Comparison of ENCODE assay signal across 7 mouse cellular contexts in genomic region chr7:116657040-116657439, GRCm38 (mm10).
DNase-seq lines count a peak whose midpoint lies in the region; ATAC-seq and TF ChIP-seq lines count a peak whose summit lies in the region.
"Not testable (repeated sequence)": the region's sequence is repeated elsewhere in the genome, so short reads cannot be mapped to it uniquely, and the experiment has no call there.

No protein-coding gene starts in this region.

- H3K9ac ChIP-seq in MEL (ENCODE audit: control insufficient read depth, low read depth, low read length, poor library complexity, severe bottlenecking); hindbrain, postnatal 0 days (replicated peaks; ENCODE audit: low read length); liver, embryonic 14.5 days (replicated peaks); lung, embryonic 14.5 days: not testable (repeated sequence)

- not testable (repeated sequence) for TF ChIP-seq EP300 in MEL (IDR thresholded peaks at IDR 0.05; ENCODE audit: low read depth in 1 of 2, low read length in 2 of 2); liver, embryonic 14.5 days (IDR thresholded peaks at IDR 0.05; ENCODE audit: low read depth)

- WGBS in hindbrain, postnatal 0 days = 90% methylated on average over 6 of the region's 6 CpGs
- WGBS in liver, embryonic 14.5 days (ENCODE audit: insufficient replicate concordance) = 74% methylated on average over 6 of the region's 6 CpGs
- 85% methylated on average over 6 of the region's 6 CpGs for WGBS in lung, embryonic 14.5 days

- TF ChIP-seq RAD21 in MEL (IDR thresholded peaks at IDR 0.05; ENCODE audit: low read depth, low read length) = peak; percentile 5

- H3K79me2 ChIP-seq in MEL (ENCODE audit: control insufficient read depth, insufficient read depth, low read length, poor library complexity) = not testable (repeated sequence)

- TF ChIP-seq CTCF in MEL (IDR thresholded peaks at IDR 0.05 in 2 of 3, conservative IDR thresholded peaks at IDR 0.05 in 1 of 3; ENCODE audit: control insufficient read depth in 1 of 3, insufficient read depth in 1 of 3, low read depth in 2 of 3, low read length in 3 of 3, poor library complexity in 1 of 3, severe bottlenecking in 1 of 3) = peak in 2 of 3 experiments; percentile 23 to 41; a peak in 2 of 6 replicates
- TF ChIP-seq CTCF in gastrocnemius, adult 2 months (IDR thresholded peaks at IDR 0.05) = peak; percentile 24; the same call in 1 of the 2 replicates
- peak; percentile 16; the same call in 1 of the 2 replicates for TF ChIP-seq CTCF in hindbrain, postnatal 0 days (IDR thresholded peaks at IDR 0.05; ENCODE audit: low read depth)
- TF ChIP-seq CTCF in layer of hippocampus, adult 2 months (conservative IDR thresholded peaks at IDR 0.05) = peak; percentile 58
- TF ChIP-seq CTCF in liver, embryonic 14.5 days (IDR thresholded peaks at IDR 0.05; ENCODE audit: low read depth) = peak; percentile 7; the same call in 1 of the 2 replicates
- 0 out of 2 replicates have a peak, but pooled peaks have one; percentile 13 for TF ChIP-seq CTCF in lung, embryonic 14.5 days (IDR thresholded peaks at IDR 0.05; ENCODE audit: low read depth)
- not testable (repeated sequence) for TF ChIP-seq CTCF in testis, adult 2 months (IDR thresholded peaks at IDR 0.05; ENCODE audit: control insufficient read depth, insufficient read depth, insufficient replicate concordance, low read depth, low read length)

- ATAC-seq in hindbrain, postnatal 0 days; liver, embryonic 14.5 days (ENCODE audit: insufficient read depth); lung, embryonic 14.5 days (ENCODE audit: insufficient read depth): not testable (repeated sequence)

- not testable (repeated sequence) for H3K4me3 ChIP-seq in MEL (ENCODE audit: control insufficient read depth in 1 of 2, insufficient read depth in 1 of 2, low read depth in 2 of 2, low read length in 2 of 2); gastrocnemius, adult 2 months; hindbrain, postnatal 0 days (ENCODE audit: low read length); layer of hippocampus, adult 2 months; liver, embryonic 14.5 days (ENCODE audit: insufficient read depth in 1 of 2, low read depth in 2 of 2, low read length in 2 of 2); lung, embryonic 14.5 days (ENCODE audit: low read depth, low read length)
- H3K4me3 ChIP-seq in testis, adult 2 months (ENCODE audit: control insufficient read depth, low read depth, low read length) = peak overlapping the region; percentile 30

- H3K4me2 ChIP-seq in hindbrain, postnatal 0 days (ENCODE audit: low read depth, low read length); liver, embryonic 14.5 days (ENCODE audit: low read depth); lung, embryonic 14.5 days: not testable (repeated sequence)

- intact Hi-C loops in gastrocnemius, adult 2 months (cut with DNase I) = not testable (repeated sequence)

- TF ChIP-seq POLR2A in MEL (IDR thresholded peaks at IDR 0.05; ENCODE audit: control insufficient read depth in 1 of 2, insufficient read depth in 1 of 2, low read depth in 1 of 2, low read length in 2 of 2, poor library complexity in 1 of 2); testis, adult 2 months (IDR thresholded peaks at IDR 0.05; ENCODE audit: control insufficient read depth, low read depth, low read length): not testable (repeated sequence)

- not testable (repeated sequence) for H3K36me3 ChIP-seq in MEL (ENCODE audit: control insufficient read depth in 1 of 2, insufficient read depth in 2 of 2, low read length in 2 of 2); hindbrain, postnatal 0 days (ENCODE audit: insufficient read depth, low read length); liver, embryonic 14.5 days (replicated peaks; ENCODE audit: control insufficient read depth, insufficient read depth, low read depth); lung, embryonic 14.5 days (ENCODE audit: insufficient read depth); testis, adult 2 months (ENCODE audit: control insufficient read depth, insufficient read depth, low read length)

- H3K4me1 ChIP-seq in MEL (ENCODE audit: control insufficient read depth in 1 of 2, insufficient read depth in 2 of 2, low read length in 2 of 2); hindbrain, postnatal 0 days (ENCODE audit: insufficient read depth, low read length); liver, embryonic 14.5 days (replicated peaks; ENCODE audit: control insufficient read depth in 2 of 2, insufficient read depth in 2 of 2, low read length in 1 of 2); lung, embryonic 14.5 days (ENCODE audit: insufficient read depth); testis, adult 2 months (ENCODE audit: control insufficient read depth, insufficient read depth, low read length): not testable (repeated sequence)

- not testable (repeated sequence) for H3K27ac ChIP-seq in MEL (ENCODE audit: control insufficient read depth, low read depth, low read length); gastrocnemius, adult 2 months; hindbrain, postnatal 0 days; layer of hippocampus, adult 2 months; liver, embryonic 14.5 days; lung, embryonic 14.5 days (ENCODE audit: low read depth); testis, adult 2 months (ENCODE audit: control insufficient read depth, insufficient read depth, low read depth, low read length)

- not testable (repeated sequence) for DNase-seq in MEL (ENCODE audit: low read depth, low spot score); gastrocnemius, adult 2 months; hindbrain, postnatal 0 days (ENCODE audit: low spot score); layer of hippocampus, adult 2 months (ENCODE audit: low spot score in 2 of 2); liver, embryonic 14.5 days (ENCODE audit: low read depth in 3 of 3, low spot score in 3 of 3); lung, embryonic 14.5 days

- not testable (repeated sequence) for H3K27me3 ChIP-seq in MEL (ENCODE audit: control insufficient read depth in 1 of 2, insufficient read depth in 2 of 2, low read length in 2 of 2); hindbrain, postnatal 0 days (ENCODE audit: insufficient read depth, low read length); liver, embryonic 14.5 days (ENCODE audit: control insufficient read depth, insufficient read depth, low read length); lung, embryonic 14.5 days (ENCODE audit: insufficient read depth, low read length); testis, adult 2 months (ENCODE audit: control insufficient read depth, insufficient read depth, low read length)

- H3K9me3 ChIP-seq in MEL (replicated peaks; ENCODE audit: insufficient read depth, low read length); hindbrain, postnatal 0 days (ENCODE audit: low read length); liver, embryonic 14.5 days (ENCODE audit: control insufficient read depth, low read length); lung, embryonic 14.5 days (ENCODE audit: low read depth, low read length): not testable (repeated sequence)

TF ChIP-seq in MEL, 35 proteins besides CTCF, POLR2A, EP300 and RAD21:
- peak; percentile 58; the same call in 1 of the 2 replicates for TF ChIP-seq ZNF384 (IDR thresholded peaks at IDR 0.05; ENCODE audit: low read depth, low read length)
